Mouse (Mus musculus) stomach, postnatal 0 days (tissue): ENCODE measurements around the gene Cyfip2.

Source experiments
- CTCF ChIP-seq: IDR thresholded peaks from 2 replicates; pipeline ENCODE4 v1.5.1; 2016; ENCODE audit warnings: antibody characterized with exemption, low read depth, mild to moderate bottlenecking, moderate library complexity
- EP300 ChIP-seq: optimal IDR thresholded peaks from 2 replicates; pipeline ENCODE3; 2016; ENCODE audit warnings: antibody characterized with exemption

DNA sequence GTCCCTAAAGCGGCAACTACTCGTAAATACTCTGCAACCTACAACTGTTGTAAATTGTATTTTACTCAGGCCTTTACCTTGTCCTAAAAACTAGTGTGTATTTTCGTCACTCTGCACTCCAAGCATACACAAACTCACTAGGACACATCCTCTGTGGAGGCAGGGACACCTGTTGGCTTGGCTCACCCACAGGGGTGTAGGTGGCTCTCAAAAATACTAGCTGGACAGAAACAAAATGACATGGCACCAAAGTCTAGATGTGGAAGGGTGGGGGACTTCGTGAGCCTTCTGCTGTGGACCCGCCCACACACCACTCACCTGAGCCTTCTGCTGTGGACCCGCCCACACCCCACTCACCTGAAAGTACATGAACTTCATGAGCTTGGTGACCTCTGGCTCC, 28.9 kb downstream of the Cyfip2 start:
- no peak for TF ChIP-seq CTCF
- TF ChIP-seq EP300: no peak
